Mouse (Mus musculus): ENCODE measurements around the gene Ubtfl1.
"Not testable (repeated sequence)": the region's sequence is repeated elsewhere in the genome, so short reads cannot be mapped to it uniquely, and the experiment has no call there.

The Ubtfl1 gene

GRCm38 (mm10) chr9:18404118-18404517 is at the start of gene Ubtfl1:
Gene Ubtfl1 (plus strand): TSS chr9:18404418.
- no peak for DNase-seq

GRCm38 (mm10) chr9:18373026-18373425 is 31.2 kb upstream of the Ubtfl1 start:
- DNase-seq = not testable (repeated sequence)

- no peak for DNase-seq
These were observed 18.4 kb upstream of the Ubtfl1 start for GRCm38 (mm10) chr9:18385782-18386181.

- no peak for DNase-seq
These were observed 4.6 kb upstream of the Ubtfl1 start for GRCm38 (mm10) chr9:18399629-18400028.

GRCm38 (mm10) chr9:18402895-18403294 is 1.3 kb upstream of the Ubtfl1 start, which contains the start of gene Naalad2:
Gene Naalad2 (minus strand): TSS chr9:18402995.
- not testable (repeated sequence) for DNase-seq

- DNase-seq = not testable (repeated sequence)
These were observed 8.2 kb downstream of the Ubtfl1 start for GRCm38 (mm10) chr9:18412371-18412770.

GRCm38 (mm10) chr9:18430354-18430753 is 26.1 kb downstream of the Ubtfl1 start, which contains the start of gene Mbd3l2:
Gene Mbd3l2 (plus strand): TSS chr9:18430654.
- no peak for DNase-seq

- DNase-seq = peak; percentile 9
These were observed 27.5 kb downstream of the Ubtfl1 start for GRCm38 (mm10) chr9:18431687-18432086.

- DNase-seq = no peak
These were observed 52.3 kb downstream of the Ubtfl1 start for GRCm38 (mm10) chr9:18456520-18456919.

All from layer of hippocampus, adult 9-11 months (tissue).